Mouse (Mus musculus) CD4-positive helper T cell, adult 2 months (primary cell): ENCODE measurements around the gene Hoxd3.

Experiments
- DNase-seq: peaks from one replicate; pipeline ENCODE4 v3.0.0-alpha.2; 2012; ENCODE audit warnings: low read depth, missing footprints, low spot score

Hoxd3 gene

GRCm38 (mm10) chr2:74711721-74712621 is at the start of gene Hoxd3, which contains the start of gene Hoxd4:
Gene Hoxd3 (plus strand): TSS chr2:74711927.
Gene Hoxd4 (plus strand): TSS chr2:74711929.
- no peak for DNase-seq

DNA sequence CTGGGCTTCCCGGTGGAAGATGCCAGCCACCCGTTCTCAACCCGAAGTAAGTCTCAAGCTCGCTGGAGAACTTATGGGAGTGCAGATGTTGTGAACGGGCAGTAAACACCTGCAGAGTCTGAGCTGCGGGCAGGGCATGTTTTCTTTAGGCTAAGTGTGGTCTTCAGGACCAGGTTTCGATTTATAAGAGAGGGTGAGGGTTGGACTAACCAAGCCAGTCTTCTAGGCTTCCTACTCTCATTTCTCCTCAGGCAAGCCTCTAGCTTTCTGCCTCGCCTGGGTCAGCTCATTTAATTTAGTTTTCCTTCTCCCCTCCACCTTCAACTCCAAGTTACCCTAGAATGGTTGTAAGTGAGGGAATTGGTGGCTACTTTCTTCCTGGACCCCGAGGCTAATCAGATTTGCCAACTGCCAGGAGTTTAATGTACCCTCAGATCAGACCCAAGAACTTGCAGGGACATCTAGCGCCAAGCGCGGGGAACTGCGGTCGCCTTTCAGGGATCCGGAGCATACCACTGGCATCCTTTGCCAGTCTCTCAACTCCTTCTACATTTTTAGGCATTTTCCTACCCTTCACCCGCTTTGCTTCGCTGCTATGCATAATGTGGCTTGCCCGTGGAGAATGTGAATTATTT is 48.3 kb upstream of the Hoxd3 start:
- no peak for DNase-seq

- DNase-seq, result no peak
Observed at GRCm38 (mm10) chr2:74666411-74666810, 45.3 kb upstream of the Hoxd3 start.

DNA sequence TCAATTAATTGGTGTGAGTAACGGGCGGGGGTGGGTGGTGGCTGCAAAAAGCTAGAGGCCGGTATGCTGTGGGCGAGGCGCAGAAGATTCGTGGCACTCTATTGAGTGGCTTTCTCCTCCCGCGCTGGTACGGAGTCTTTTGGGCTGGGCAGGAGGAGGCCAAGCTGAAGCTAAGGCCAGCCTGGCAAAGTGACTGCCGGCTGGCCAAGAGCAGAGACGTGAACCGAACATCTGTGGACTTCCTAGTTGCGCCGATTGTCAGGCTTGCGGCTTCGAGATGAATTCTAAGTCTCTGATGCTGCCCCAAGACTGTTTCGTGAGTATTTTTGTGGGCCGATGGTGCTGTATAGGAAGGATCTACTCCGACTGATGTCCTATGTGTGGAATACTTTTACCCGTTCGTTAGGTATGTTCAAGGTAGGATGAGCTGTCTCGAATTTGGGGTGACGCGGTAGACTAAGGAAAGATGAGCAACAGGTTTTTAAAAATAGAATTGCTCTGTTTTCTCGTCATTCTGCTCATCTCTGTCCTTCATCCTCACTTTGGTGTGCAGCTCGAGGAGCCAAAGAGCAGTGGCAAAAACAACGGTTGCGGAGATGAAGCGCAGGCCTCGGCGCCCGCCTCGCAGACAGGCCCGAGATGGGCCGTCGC is 44.4 kb upstream of the Hoxd3 start:
- no peak for DNase-seq

- no peak for DNase-seq
Observed at GRCm38 (mm10) chr2:74667842-74668357, 43.8 kb upstream of the Hoxd3 start, which contains the start of gene Hoxd13. Gene Hoxd13 (plus strand): TSS chr2:74668310.

GRCm38 (mm10) chr2:74668370-74669229 is 43.1 kb upstream of the Hoxd3 start:
- DNase-seq, result no peak

DNA sequence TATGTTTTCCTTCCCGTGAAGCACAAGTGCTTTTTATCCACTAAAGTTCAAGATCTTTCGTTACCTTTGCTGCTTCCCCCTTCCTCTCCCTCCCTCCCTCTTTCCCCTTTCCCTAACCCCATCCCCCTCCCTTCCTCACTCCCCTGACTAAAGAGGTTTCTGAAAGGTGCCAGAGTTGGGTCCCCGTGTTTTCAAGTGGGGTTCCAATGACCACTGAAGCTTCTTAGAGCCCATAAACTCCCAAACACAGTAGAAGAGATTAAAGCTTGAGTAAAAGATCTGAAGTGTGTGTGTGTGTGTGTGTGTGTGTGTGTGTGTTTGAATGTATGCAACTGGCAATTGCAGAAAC is 42.5 kb upstream of the Hoxd3 start:
- DNase-seq, result no peak

GRCm38 (mm10) chr2:74669650-74670235 is 42.0 kb upstream of the Hoxd3 start:
- no peak for DNase-seq

DNA sequence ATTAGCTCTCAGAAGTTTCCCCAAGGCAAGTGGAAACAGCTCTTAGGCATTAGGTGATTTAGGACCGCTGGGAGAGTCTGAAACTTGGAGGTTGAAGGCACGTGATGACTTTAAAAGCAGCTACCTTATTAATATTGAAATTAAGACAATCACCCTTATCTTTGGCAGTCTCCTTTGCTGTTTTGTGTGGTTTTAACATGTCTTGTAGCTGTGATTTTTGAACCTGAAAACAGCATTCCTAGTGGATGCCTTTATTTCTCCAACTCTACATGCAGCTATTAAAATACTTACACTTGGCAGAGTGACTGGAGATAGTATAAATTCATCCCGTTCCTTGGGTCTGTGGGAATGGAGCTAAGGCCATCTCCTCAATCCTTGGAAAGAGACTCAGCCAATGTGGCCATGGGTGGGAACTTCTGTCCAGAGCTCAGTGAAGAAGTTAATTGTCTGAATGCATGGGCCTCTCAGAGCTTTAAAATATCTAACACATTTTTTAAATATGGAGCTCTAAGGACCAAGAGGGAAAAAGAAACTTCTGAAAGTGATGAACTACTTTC is 41.0 kb upstream of the Hoxd3 start:
- DNase-seq, result no peak

DNA sequence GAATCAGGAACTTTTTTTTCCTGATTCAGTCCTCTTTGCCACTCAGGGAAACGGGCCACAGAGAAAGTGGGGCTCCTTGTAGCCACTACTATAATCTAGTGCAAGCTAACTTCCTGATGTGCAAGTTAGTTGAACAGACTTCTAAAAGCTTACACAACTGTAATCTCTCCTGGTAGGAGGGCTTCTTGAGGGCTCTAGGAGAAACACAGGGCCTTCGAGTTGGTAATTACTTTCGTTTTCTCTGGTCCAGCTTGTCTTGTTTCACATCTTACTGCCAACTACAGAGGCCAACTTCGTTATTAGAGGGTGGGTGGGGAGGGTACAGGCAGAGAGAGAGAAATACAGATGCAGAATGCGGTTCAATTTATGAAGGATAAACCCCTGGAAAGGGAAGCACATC is 39.9 kb upstream of the Hoxd3 start:
- DNase-seq, result no peak

- DNase-seq, result peak; percentile 56
Observed at GRCm38 (mm10) chr2:74672481-74673362, 39.0 kb upstream of the Hoxd3 start.

DNA sequence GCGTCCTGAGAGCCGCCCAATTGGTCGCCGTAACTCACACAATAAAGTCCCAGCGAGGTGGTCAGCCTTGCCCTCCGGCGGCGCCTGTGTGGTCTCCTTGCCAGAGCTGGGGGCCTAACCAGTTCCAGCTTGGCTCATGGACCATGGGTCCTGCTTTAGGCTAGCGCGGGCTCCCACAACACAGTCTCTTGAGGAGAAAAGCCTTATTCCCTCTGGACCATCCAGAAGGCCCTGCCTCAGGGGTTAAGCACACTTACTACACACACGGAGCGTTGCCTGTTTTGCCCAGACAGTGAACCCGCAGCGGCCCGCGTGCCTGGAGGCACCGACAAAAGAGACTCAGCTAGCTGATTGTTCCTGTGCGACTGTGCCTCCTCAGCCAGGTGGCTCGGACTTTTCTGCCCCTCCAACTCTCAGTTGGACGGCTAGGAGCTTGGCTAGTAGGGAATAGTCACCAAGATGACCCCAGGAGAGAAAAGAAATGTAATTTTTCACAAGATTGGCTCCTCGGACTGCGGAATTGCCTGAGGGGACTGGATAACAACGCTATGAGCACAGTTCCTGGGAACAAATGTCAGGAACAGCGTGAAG is 37.8 kb upstream of the Hoxd3 start:
- DNase-seq, result no peak

- DNase-seq, result no peak
Observed at GRCm38 (mm10) chr2:74674881-74675665, 36.7 kb upstream of the Hoxd3 start, which contains the start of gene Hoxd12. Gene Hoxd12 (plus strand): TSS chr2:74675013.

- no peak for DNase-seq
Observed at GRCm38 (mm10) chr2:74675666-74676282, 36.0 kb upstream of the Hoxd3 start.

GRCm38 (mm10) chr2:74676376-74677052 is 35.2 kb upstream of the Hoxd3 start:
- no peak for DNase-seq

GRCm38 (mm10) chr2:74677106-74677505 is 34.6 kb upstream of the Hoxd3 start:
- no peak for DNase-seq

GRCm38 (mm10) chr2:74678891-74679595 is 32.7 kb upstream of the Hoxd3 start, which contains the start of gene Hoxd11:
Gene Hoxd11 (plus strand): TSS chr2:74679557.
- no peak for DNase-seq
